Mouse (Mus musculus) natural killer cell, adult 2 months (primary cell): ENCODE measurements around the gene Tanc2.
A peak's percentile ranks its signal among the peaks of the same experiment; 100 is the strongest.

Source experiments
- DNase-seq, 2 experiments: peaks; one replicate each; pipeline ENCODE4 v3.0.0; 2022; ENCODE audit warnings: low spot score in 2 of 2

The Tanc2 gene

DNA sequence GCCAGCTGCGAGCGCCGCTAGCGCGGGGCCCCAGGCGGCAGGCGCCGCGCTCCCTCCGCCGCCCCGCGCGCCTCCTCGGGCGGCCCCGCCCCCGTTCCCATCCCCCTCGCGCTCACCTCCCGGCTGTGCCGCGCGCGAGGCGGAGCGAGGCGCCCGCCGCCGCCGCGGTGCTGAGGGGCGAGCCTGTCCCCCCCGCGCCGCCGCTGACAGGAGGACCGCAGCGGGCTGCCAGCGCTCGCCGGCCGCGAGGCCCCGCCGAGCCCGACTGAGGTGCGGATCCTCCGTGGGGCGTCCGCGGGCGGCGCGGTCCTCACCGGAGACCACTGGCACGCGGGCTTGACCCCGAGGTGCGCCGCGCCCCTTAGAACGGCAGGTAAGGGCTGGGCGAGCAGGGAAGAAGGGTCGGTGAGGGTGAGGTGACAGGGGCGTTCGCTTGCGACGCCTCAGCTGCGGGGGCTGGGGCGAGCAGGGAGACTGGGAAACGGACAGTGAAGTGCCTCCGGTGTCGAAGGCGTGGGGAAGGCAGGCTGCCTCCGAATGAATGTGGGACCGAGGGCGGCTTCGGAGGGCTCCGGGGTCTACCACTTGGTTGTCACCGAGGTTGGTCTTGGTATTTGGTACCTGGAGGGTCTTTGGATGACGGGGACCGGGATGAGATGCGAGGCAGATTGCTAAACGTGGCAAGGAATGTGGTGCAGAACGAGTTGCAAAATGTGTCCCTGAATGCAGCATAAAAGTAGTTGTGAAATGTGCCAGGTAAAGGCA, at the start of gene Tanc2:
Tanc2 (plus strand) TSS at position 110 of the 765 bp plus-strand sequence.
- DNase-seq: peak; percentile 4 to 13

DNA sequence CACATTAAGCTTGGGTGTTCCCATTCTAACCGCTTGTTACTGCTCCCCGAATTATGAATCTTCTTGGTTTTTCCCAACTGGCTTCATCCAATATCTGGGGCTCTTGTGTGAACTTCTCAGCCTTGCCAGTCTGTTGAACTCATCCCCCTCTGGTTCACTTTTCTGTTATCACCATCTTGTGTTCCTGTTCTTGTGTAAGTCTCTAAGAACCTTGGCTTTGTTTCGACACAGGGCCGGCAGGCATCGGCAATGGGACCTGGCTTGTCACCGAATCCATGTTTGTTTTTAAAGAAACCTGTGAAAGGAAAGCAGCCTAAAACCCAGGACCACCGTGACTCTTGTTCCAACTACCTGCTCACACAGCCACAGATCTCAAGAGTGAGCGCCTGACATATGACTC, 49.0 kb upstream of the Tanc2 start:
- no peak for DNase-seq

DNA sequence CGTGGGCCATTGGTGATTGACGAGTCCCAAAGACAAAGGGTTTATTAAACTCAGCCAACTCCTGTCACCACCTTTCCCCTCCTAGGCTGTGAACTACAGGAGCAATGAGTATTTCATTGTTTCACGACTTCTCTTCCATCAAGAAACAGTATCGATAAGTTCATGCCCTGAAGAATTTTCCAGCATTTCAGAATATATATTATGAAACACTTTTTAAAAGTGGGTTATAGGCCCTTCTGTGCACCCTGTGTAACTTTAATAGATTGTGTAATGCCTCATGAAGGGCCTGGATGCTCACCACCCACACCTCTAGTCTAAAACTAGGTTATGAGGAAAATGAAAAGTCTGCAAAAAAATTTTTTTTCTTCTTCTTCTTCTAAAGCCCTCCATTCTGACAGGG, 48.4 kb upstream of the Tanc2 start:
- DNase-seq: no peak

DNA sequence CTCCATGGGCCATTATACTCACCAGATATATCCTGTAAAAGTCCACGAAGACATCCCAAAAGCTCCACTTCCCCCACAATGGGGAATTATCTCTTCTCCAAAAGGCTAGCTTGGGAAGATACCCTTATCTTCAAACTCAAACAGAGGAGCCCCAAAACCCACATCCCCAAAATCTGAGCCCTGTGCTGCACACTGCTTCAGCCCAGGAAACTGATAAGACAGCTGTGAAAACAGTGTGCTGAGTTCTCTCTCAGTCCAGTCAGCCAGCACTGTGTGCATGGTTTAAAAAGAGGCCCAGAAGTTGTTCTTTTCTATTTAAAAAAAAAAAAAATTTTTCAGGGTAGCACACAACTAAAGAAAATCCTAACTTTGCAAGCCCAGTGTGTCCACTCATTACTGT, 47.7 kb upstream of the Tanc2 start:
- no peak for DNase-seq

DNA sequence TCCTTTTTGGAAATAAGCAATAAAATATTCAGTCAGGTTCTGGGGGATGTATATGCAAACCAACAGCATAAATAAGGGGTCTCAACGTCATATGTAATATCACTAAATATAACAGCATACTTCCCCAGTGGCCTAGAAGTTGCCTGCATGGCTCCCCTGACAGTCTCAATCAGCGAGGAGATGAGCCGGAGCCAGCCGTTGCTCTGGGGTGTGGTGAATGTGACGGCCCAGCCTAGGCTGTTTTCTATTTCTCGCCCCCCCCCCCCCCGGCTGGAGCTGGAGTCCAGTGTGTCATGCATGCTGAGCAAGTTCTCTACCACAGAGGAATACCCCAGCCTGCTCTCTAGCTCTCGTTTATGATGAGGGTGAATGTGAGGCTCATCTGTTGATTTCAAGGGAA, 44.0 kb upstream of the Tanc2 start:
- DNase-seq: no peak

DNA sequence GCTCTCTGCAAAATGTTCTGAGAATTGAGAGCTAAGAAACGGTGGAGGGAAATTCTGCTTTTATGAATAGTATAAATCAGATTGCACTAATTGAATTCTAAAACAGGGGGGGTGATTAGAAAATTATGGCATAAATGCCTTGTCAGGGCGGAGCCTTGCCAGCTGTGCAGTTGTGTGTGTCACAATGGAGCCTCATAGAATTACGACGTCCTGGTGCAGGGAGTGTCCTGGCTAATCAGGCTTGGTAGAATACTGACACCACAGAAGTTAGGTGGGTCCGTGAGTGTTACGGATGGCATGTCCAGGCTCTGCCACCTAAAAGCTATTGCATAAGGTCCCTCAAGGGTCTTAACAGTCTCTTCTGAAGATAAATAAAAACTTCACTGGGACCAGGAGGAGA, 43.4 kb upstream of the Tanc2 start:
- DNase-seq: no peak

DNA sequence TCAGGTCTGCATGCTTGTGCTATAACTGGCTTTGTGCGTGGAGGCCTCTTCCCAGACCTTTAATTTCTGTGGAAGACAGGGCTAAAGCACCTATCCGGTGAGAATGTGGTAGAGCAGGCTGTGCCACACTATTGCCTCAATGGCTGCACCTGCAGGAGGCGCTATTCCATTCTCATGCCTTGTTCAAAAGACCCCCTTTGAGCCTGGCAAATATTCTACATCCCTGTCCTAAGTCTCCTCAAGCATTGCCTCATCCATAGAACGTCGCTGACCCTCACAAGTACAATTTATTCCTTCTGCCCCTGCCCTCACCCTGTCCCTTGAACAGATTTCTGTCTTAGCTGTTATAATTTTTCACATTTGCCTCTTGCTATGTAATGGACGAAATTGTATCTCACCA, 41.4 kb upstream of the Tanc2 start:
- no peak for DNase-seq

DNA sequence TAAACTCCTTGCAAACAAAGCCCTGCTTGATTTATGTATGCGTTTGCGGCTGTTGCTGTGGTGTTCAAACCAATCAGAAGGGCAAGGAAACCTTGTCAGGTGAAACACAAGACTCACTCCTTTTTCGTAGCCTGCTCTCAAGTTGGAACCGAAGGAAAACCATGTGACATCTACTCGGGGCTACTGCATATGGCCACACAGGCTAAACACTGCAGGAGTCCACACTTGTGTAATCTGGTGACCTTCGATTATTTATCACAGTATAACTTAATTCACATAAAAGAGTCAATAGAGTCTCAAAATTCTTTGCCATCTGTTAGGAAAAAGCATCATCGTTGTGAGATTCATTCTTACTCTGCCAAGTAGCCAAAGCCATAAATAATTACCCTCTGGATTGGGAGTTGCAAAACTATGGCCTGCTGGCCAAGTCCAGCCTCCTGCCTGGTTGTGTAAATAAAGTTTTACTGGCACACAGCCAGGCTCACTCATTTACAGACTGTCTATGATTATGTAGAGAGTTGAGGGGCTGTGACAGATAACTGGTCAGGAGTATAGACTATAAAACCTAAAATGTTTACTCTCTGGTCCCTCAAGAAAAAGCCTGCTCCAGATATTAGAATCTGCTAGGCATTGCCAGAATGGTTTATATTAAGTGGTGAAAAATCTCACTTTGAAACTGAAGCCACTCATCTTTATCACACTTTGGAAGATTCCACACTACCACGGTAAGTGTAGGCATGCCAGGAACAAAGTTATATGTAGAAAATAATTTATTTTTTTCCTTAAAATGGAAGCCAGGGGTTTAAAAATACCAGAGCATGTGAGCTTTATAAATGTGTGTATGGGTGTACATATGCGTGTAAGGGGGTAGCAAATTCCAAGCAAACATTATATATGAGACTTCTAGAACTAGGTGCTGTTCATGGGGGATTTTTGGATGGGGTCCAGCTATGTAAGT, 40.3 kb upstream of the Tanc2 start:
- no peak for DNase-seq

DNA sequence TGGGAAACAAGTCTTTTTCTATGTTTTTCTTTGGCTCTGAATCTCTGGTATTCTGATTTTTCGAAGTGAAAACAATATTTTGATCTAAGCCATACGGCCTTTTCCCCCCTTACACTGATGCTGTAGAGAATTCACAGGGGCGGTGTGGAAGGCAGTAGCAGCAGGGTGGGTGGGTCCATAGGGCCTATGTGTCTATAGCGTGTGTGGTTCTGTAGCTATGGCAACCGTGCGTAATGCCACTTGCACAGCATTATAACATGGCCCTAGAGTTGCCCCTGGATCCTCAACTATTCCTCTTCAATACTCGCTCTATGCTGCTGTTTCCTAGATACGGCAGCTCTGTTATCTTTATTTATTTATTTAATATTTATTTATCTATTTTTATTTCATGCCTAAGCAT, 32.5 kb upstream of the Tanc2 start:
- no peak for DNase-seq

DNA sequence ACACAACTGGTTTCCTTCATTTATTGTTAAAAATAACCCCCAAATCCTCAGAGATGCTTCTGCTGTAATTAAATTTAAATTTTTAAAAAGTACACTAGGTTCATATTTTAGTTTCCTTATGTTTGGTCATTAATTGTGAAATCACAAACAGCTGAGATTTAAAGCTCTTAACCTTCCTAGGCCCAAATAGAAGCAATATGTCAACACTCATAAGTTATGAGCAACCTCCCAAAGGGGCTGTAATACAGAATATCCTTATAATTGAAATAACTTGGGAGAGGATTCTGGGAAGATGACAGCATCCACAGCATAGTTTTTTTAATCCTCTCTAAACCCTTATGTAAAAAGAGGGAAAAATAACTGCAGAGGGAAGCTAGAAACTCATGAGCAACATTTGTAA, 31.7 kb upstream of the Tanc2 start:
- no peak for DNase-seq

DNA sequence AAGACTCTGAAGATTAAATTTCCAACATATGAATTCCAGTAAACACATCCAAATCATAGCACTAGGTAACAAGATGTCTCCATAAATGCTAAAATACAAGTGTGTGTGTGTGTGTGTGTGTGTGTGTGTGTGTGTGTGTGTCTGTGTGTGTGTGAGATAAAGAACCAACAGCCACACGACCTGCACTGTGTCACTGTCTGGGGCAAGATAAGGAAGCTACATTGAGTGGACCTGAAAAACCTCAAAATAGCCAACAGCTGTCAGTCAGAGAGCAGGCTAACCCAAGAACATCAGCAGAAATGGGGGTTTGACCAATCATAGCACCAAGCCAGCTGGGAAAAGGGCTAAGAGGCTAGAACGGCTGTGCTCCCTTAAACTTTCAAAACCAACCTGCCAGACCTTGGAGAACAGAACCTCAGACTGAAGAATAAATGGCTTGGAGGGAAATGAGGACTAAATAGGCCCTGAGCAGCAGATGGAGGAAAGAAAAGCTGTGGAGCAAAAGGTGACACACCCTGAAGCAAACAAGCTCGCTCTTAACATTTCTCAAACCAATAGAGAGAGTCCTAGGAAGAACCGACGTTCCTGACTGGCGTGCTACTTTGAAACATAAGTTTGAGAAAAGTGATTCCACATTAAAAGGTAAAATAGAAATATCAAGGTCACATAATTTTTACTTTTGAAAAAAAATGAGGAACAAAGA, 30.8 kb upstream of the Tanc2 start:
- no peak for DNase-seq

DNA sequence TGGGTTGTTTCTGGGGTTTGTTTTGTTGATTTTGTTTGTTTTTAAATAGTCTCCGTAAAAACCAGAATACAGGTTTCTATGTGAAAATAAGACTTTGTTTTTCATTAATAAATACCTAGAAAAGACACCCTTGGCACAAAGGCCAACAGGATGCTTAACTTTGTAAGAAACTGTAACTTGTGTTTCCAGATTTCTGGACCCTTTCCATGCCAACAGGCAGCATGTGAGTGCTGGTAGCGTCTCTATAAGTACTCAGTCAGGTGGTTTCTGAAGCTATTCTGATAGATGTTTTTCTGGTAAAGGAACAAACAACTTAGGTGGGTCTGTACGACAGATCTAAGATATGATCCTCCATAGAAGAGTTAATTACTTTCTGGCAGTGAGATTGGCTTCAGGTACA, 26.2 kb upstream of the Tanc2 start:
- DNase-seq: no peak

DNA sequence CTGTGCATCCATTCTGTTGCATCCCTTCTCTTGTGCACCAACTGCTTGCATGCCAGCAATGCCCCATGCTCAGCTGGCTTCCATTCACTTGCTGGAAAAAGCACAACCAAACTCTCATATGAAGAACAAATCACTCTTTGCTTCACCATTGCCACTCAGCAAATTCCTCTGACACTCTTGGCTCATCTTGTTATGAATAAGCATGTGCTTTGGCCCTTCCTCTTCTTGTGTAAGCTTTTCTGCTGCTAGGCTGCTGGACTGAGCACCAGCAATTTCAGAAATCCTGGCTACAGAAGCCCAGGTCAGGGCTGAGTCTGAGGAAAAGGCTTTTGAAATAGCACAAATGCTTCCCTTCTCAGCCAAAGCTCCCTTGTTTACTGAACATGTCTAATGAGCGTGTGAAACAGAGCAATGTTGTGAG, 22.6 kb upstream of the Tanc2 start:
- DNase-seq: no peak

DNA sequence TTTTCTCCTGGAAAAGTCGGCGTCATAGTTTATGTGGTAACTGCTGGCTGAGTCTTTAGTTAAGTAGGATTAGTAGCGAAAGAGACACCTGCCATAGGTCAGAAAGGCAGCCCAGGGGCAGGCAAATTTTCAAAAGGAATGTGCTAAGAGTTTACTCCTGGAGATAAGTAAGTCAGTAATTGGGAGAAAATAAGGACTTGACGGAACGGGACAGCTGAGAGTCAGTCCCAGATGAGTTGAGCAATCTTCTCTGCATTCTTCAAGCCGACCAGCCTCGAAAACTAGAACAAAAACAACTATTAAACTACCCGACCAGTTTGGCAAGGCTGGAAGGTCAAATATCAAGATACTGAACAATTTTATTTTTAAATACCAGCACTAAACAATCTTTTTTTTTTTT, 17.8 kb upstream of the Tanc2 start:
- no peak for DNase-seq

DNA sequence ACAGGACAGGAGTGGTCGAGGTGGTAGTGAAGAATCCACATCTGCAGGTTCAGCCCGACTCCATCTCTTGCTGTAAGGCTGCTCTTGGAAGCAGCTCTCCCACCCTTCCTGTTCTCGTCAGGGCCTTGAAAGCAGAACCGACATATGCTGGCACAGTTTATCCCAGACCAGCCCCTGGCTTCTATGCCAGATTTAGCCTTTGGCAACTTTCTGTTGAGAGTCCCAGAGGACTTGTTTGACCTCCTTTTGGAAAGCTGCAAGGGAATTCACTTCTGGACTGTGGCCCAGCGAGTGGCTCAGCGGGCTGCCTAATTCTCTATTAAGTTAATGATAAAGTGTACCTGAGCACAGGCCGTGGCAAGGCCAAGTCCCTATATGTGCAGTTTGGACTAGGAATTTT, 15.5 kb upstream of the Tanc2 start:
- no peak for DNase-seq

DNA sequence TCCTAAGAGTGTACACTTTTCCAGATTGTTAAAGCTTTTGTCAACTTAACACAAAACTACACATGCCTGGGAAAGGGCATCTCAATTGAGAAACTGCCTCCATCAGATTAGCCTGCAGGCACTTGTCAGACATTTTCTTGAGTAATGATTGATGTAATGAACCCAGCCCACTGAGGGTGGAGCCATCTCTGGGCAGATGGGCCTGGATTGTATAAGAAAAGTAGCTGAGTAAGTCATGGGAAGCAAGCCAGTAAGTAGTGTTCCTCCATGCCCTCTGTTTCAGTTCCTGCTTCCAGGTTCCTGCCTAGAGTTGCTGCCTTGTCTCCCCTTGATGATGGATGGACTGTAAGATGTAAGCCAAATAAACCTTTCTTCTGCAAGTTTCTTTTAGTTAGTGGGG, 12.6 kb upstream of the Tanc2 start:
- no peak for DNase-seq

DNA sequence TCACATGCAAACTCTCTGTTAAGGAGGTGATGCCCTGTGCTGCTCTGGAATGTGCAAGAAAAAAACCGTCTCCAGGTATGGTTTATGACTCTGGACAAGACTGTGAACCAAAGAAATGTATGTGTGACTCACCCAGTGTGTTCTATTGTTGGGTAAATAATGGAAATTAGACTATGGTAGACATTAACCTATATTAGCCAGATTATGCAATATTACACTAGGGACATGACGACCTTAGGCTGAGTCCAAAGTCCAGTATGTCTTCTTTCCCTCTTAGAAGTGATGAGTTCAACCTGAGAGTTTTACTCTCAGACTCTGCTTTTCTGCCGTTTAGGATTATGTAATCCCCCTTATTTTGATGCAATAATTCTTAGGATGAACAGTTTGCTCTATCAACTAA, 7.8 kb upstream of the Tanc2 start:
- DNase-seq: no peak

DNA sequence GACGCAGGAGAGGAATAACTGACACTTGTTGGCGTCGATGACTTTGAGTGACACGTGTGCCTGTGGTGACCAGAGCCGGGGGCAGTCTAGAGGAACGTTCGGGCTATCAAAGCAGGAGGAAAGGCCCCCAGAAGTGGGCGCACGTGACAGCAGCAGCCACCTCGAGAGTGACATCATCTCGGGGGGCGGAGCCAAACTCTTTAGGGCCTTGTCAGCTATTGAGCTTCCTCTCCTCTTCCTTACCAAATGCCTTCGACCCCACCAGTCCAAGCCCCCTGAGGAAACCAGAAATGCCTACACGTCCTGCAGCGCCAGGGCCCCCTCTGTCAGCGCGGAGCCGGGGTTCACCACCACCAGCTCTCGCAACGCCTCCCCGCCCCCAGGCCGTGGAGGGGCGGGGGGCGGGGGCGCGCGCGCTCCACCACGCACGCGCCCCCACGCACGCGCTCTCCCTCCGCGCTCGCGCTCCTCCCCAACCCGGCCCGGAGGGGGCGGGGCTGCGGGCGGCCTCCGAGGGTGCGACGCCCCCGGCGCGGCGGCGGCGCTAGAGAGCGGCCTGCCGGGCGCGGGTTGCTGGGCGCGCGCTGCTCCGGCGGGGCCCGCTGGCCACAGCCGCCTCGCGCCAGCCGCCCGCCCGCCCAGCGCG, 432 bp upstream of the Tanc2 start:
- DNase-seq: peak; percentile 86 to 91

DNA sequence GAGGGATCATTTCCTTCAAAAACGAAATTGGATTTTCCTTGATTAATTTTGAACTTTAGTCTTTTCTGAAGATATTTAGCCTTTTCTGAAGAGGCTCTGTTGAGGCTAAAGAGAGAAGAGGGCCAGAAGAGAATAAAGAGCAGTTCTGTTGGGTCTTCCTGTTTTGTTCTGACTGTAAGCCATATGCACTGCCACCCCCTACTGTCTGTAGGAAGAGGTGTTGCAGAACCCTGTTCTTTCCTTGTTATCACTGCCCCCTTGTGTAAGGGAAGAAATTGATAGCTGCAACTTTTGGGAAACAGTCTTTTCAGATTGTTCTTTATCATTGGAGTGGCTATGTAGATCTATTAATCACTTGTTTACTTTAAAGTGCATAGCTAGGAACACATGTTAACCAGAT, 2.1 kb downstream of the Tanc2 start:
- peak; percentile 28 to 48 for DNase-seq

DNA sequence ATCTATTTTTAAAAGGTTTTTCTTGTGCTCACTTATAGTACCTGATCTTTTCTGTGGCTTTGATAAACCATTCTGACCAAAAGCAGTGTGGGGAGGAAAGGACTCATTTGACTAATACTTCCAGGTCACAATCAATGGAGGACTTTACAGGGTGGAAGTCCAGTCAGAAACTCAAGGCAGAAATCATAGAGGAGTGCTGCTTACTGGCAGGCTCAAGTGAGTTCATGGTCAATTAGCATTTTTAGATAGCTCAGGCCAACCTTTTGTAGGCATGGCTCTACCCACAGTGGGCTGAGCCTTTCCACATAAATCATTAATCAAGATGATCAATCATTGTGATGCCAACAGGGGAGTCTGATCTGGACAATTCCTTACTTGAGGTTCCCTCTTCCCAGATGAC, 12.4 kb downstream of the Tanc2 start:
- DNase-seq: no peak

DNA sequence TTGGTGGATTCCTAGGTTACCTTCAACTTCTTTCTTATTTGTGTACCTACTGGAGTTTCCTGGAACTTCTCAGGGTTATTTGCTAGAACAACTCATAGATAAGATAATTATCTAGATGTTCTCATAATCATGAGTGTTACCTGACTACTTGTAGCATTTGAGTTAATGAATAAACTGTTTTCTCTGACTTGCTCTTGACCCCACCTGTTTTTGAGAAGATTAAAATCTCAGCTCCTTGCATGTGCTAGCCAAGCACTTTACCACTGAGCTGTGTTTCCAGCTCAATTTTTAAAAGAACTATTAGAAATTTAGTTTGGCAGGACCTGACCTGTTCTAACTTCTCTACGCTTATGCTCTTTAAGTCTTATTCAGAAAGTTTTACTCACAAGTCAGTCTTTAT, 36.4 kb downstream of the Tanc2 start:
- no peak for DNase-seq

DNA sequence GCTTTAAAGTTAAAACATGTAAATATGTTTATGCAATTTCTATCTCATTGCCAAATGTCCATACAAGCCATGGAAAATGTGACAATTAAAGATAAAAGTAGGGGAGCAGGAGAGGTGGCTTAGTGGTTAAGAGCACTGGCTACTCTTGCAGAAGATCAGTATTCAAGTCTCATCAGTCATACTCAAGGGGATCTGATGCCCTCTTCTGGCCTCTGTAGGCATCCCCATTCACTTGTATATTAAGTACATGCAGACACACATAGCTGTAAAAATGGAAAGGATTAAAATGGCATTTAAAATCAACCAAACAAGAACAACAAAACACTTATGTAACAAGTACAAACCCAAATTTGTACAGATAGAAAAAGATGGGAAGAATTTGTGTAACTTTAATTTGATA, 54.2 kb downstream of the Tanc2 start:
- no peak for DNase-seq
